Mouse (Mus musculus) kidney, postnatal 25 days (tissue): ENCODE data around the gene Selenof.

Source experiments
- DNase-seq, 2 experiments: peaks; one replicate each; pipeline ENCODE4 v3.0.0; 2021; ENCODE audit warnings: mixed read lengths in 2 of 2

Selenof gene

GRCm38 (mm10) chr3:144565212-144565611, 4.9 kb upstream of the Selenof start:
- no peak for DNase-seq

GRCm38 (mm10) chr3:144568861-144569361, 1.2 kb upstream of the Selenof start:
- DNase-seq: peak in 1 of 2 experiments; percentile 26

DNA sequence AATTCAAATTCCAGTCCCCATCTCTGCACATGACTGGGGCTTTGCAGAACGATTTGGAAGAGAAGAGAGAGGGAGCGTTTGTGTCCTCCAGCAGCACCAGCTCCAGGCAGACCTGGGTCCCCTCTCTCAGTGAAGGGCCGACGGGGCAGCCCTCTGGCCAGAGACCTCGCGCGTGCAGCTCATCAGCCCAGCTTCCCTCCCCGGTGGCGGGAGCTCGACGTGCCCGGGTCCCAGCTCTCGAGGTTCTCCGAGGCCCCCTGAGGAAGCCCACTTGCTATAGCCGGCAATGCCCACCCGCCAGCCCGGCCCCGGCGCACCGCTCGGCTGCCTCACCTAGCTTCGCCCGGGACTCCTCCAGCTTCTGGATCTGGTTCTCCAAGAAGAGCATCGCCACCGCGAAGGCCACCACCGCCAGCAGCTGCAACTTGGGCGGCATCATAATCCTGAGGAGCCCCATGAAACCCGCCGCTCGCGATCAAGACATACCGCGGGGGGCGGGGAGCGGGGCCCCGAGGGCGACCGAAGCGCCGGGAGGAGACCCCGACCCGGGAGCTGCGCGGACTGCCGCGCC, 618 bp upstream of the Selenof start:
- DNase-seq: peak; percentile 30 to 56

DNA sequence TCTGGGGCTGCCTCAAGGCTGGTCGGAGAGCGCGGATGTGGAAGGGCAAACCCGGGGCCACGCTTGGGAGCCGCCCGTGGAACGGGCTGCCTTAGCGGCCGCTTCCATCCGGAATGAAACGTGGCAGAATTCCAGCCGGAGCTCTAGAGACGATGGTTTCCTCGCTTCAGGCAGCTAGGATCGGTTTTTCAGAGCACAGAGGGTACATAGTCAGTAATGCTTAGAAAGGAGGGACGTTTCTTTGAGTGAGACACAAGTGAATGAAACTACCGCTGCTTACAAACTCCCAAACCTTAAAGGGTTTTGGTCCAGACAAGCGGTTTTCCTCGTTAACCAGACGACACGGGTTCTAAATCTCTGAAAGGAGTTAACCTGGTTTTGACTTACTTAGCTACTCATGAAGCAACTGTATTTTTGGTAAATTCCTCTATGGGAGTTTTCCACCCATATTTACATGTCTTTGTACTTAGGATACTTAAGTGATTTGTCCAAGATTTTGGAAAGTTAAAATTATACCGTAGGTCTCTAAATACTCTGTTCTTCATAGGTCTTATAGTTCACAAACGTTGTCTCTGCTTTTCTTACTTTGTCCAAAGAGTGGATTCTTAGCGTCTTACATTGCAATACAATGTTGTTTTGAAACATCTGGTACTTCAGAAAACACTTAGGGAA, 848 bp downstream of the Selenof start:
- peak in 1 of 2 experiments; percentile 86 for DNase-seq

DNA sequence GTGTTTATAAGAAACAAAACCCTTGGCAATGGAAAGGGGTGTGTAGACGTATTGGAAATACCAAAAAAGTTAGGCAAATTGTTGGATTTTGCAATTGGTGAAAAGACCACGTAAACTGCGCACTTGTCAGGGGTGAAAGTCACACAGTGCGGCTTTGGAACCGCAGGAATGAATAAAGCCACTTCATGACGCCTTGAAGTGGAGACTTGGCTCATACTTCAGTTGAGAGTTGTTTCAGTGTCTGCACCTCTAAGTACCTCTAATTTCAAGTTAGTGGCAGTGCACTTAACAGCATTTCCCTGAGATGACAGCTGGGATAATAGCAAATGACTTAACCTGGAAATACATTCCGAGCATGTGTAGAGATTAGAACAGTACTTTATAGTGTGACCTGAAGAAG, 4.2 kb downstream of the Selenof start:
- no peak for DNase-seq

- DNase-seq: no peak
Measured at GRCm38 (mm10) chr3:144577366-144578340, 7.5 kb downstream of the Selenof start.

DNA sequence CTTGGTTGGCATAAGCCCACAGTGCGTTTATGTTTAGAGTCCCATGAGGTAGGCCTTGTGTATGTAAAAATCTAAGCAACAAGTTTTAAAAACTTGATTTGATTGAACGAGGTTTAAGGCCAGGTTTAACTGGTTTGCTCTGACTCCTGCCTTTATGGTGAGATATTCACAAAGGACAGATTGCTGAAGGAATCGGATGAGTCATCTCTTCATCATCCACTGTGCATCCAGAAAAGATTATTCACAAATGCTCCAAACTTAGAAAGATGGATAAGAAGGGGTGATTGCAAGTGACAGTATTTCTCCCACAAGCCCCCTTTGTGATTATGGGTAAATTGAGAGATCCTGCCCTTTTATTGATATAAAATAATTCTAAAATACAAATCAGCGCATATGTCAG, 8.8 kb downstream of the Selenof start:
- DNase-seq: no peak

- DNase-seq: no peak
Measured at GRCm38 (mm10) chr3:144579796-144580195, 9.7 kb downstream of the Selenof start.

DNA sequence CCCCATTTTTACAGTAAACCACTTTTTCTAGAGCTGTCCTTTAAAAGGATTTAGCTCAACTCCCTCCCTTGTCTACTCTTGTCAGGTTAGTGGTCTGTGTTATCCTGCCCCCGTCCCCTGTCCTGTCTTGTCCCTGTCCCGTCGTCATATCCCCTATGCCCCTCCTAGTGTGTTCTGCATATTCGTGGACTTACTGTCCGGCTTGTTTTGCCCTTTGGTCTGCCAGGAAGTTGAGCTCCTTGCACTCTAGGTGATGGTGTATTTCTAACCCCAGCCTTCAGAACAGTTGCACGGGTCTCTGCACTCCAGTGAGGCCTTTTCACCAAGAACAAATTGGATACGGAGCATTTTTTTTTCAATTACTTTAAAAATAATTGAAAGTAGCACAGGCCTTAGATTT, 10.2 kb downstream of the Selenof start:
- DNase-seq: no peak

GRCm38 (mm10) chr3:144581842-144582241, 11.7 kb downstream of the Selenof start:
- no peak for DNase-seq

- no peak for DNase-seq
Measured at GRCm38 (mm10) chr3:144582306-144582705, 12.2 kb downstream of the Selenof start.

DNA sequence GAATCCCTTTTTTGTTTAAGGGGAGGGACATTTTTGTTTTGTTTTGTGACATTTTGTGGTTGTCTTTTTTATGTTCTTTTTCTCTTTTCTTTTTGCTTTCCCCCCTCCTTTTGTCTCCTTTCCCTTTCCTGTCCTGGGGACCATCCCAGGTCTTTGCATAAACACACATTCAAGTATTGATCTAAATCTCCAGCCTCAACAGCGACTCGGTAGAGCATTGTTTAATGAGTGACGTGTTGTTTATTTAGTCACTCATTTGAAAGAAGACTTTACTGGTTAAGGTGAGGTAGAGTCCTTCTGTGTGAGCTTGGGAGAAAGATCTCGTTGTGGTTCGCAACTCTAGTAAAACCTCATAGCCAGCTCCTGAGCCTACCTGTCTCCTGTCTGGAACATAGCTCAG, 13.7 kb downstream of the Selenof start:
- no peak for DNase-seq

GRCm38 (mm10) chr3:144584789-144585553, 14.9 kb downstream of the Selenof start:
- DNase-seq: no peak

GRCm38 (mm10) chr3:144586731-144587130, 16.6 kb downstream of the Selenof start:
- peak in 1 of 2 experiments; percentile 9 for DNase-seq

- DNase-seq: no peak
Measured at GRCm38 (mm10) chr3:144589189-144589890, 19.2 kb downstream of the Selenof start.

DNA sequence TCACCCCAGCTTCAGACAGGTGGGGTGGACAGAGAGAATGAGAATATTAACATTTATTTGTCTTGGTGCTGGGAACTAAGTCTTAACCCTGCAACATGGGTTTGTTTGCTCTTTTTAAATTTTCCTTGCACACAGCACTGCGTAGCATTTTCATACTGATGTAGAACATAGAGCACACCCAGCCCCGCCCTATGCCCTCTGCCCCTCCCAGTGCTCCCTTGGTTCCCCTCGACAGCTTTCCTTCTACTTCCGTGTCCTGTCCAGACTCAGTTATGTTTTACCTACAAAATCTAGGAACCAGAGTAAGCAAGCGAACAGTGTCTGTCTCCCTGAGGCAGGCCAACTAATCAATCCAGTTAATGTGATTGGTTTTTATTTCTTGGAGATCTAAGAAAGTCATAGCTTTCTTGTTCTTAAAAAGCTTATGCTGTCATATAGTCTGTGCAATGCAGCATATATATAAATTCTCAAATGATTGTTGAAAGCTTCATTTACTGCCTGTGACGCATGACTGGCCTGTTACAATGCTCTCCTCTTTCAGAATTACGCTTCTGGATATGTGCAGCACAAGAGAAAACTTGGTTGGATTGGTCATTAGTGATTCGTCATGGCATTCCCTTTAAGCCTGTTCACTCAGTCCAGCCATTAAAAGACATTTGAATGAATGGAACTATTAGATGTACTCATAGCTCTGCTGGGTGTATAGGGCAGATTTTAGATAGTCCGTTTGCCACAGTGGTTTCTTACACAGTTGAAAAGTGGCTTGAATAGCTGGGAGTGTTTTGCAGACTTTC, 23.1 kb downstream of the Selenof start:
- DNase-seq: no peak

DNA sequence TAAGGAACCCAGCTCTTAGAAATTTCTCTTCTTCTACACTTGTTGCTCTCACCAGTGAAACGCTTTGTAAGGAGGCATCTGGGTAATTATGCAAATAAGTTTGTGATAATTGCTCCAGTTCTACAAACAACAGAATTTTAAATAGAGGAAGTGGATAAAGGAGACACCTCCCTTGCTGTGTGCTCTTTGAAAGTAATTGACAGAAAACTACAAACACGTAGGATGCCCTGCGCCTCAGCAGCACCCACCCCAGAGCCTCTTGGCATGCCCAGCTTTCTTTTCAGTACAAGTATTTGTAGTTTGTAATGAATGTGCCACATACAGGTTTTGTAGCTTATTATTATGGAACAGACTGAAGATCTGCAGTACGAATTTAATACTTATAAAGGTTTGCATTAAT, 27.0 kb downstream of the Selenof start:
- no peak for DNase-seq

- DNase-seq: no peak
Measured at GRCm38 (mm10) chr3:144597790-144598467, 27.8 kb downstream of the Selenof start.

DNA sequence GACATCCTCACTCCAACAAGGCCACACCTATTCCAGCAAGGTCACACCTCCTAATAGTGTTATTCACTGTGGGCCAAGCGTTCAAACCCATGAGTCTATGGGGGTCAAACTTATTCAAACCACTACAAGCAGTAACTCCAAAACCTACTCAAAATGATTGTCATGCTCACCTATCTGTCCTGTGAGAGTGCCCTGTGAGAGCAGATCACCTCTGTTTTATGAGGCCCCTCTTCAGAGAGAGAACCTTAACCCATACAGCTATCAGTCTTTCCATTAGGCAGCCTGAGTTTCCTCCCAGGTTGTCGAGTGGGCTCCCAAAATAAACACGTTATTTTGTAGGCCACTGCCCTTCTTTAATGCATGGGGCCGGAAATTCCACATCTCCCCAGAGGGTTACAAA, 32.3 kb downstream of the Selenof start:
- DNase-seq: no peak

DNA sequence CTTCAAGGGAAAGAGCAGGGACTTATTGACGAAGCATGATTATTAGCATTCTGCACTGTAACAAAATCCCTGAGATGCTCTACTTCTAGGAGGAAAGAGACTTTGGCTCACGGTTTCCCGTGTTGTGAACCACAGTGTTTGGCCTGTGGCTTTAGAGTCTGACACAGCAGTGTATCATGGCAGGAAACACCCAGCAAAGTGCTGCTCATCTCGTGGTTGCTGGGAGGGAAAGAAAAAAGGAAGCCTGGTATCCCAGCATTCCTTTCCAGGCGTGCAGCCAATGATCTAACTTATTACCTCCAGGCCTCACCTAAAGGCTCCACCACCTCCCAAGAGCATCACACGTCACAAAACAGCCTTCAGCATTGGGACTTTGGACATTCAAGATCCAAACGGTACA, 32.7 kb downstream of the Selenof start:
- DNase-seq: no peak
